Mouse (Mus musculus) embryonic facial prominence, embryonic 11.5 days (tissue): ENCODE measurements at regions not wholly inside any gene's neighbourhood (a gene's known extent, or its start where the extent isn't known, plus 50 kb on each side); places are given as distances from the start of the nearest gene placed in this dataset.
"Not testable (repeated sequence)": the region's sequence is repeated elsewhere in the genome, so short reads cannot be mapped to it uniquely, and the experiment has no call there.

Experiments used
- ATAC-seq: fragments of 200-750 bp; cut with Nextera tagmentation; replicated peaks from 2 replicates; pipeline ENCODE4 v1.8.0; 2017; ENCODE audit warnings: low read depth; ENCODE audit not compliant: insufficient number of reproducible peaks, low FRiP score, low TSS enrichment
- DNase-seq: peaks from one replicate; pipeline ENCODE4 v3.0.0-alpha.2; 2015; ENCODE audit warnings: low spot score
- H3K27ac ChIP-seq: fragments of 300-500 bp; sonication (generic); replicated peaks from 2 replicates; pipeline ENCODE4 v1.5.1; 2014; ENCODE audit warnings: mild to moderate bottlenecking, low read depth, low read length, control low read depth
- H3K27me3 ChIP-seq: fragments of 300-500 bp; sonication (generic); 2 replicates; pipeline ENCODE4 v1.6.1; 2014; ENCODE audit warnings: mild to moderate bottlenecking, low read length, moderate library complexity, mixed read lengths; ENCODE audit not compliant: control insufficient read depth, insufficient read depth
- H3K36me3 ChIP-seq: fragments of 300-500 bp; sonication (generic); replicated peaks from 2 replicates; pipeline ENCODE4 v1.6.1; 2014; ENCODE audit warnings: low read depth, mild to moderate bottlenecking, low read length, moderate library complexity, mixed read lengths; ENCODE audit not compliant: control insufficient read depth, insufficient read depth
- H3K4me1 ChIP-seq: fragments of 300-500 bp; sonication (generic); 2 replicates; pipeline ENCODE4 v1.6.1; 2014; ENCODE audit warnings: low read length, mixed read lengths; ENCODE audit not compliant: control insufficient read depth, insufficient read depth
- H3K4me2 ChIP-seq: fragments of 300-500 bp; sonication (generic); 2 replicates; pipeline ENCODE4 v1.6.1; 2014; ENCODE audit warnings: low read depth, mild to moderate bottlenecking, control low read depth, low read length, moderate library complexity
- H3K4me3 ChIP-seq: fragments of 300-500 bp; sonication (generic); 2 replicates; pipeline ENCODE4 v1.5.1; 2014; ENCODE audit warnings: low read depth, low read length, control low read depth
- H3K9ac ChIP-seq: fragments of 300-500 bp; sonication (generic); replicated peaks from 2 replicates; pipeline ENCODE4 v1.6.1; 2014; ENCODE audit warnings: mild to moderate bottlenecking, control low read depth, low read length
- H3K9me3 ChIP-seq: fragments of 300-500 bp; sonication (generic); replicated peaks from 2 replicates; pipeline ENCODE4 v1.6.1; 2016; ENCODE audit warnings: mild to moderate bottlenecking, low read length, inconsistent platforms, mixed read lengths; ENCODE audit not compliant: control insufficient read depth
- WGBS: fragments of 180-500 bp; shearing (Covaris S2); extraction: QIAGEN DNeasy Blood & Tissue Kit; methylation state at CpG from one replicate; pipeline ENCODE4 v1.1.7; 2014; 5-methylcytosine and 5-hydroxymethylcytosine counted together

- no peak overlapping the region for H3K4me3 ChIP-seq
- H3K27me3 ChIP-seq, result no peaks in the 10 kb centered on the region
- no peak for ATAC-seq
- WGBS, result 67% methylated on average over 2 of the region's 2 CpGs
- no peak for DNase-seq
- no peak overlapping the region for H3K4me2 ChIP-seq
- no peaks in the 10 kb centered on the region for H3K9me3 ChIP-seq
- H3K4me1 ChIP-seq, result no peaks in the 10 kb centered on the region
- H3K27ac ChIP-seq, result no peak overlapping the region
- H3K9ac ChIP-seq, result no peak overlapping the region
- H3K36me3 ChIP-seq, result no peaks in the 10 kb centered on the region
These were observed 78.1 kb upstream of the Xcl1 start for GRCm38 (mm10) chr1:165013428-165013827.

GRCm38 (mm10) chr1:165012376-165012775, 77.0 kb upstream of the Xcl1 start:
- H3K4me1 ChIP-seq, result no peaks in the 10 kb centered on the region
- no peak overlapping the region for H3K27ac ChIP-seq
- ATAC-seq (no peak), DNase-seq (no peak)
- H3K36me3 ChIP-seq, result no peaks in the 10 kb centered on the region
- H3K4me3 ChIP-seq, result no peak overlapping the region
- no peak overlapping the region for H3K9ac ChIP-seq
- H3K4me2 ChIP-seq, result no peak overlapping the region
- 65% methylated on average over 3 of the region's 3 CpGs for WGBS
- H3K9me3 ChIP-seq, result no peaks in the 10 kb centered on the region
- no peaks in the 10 kb centered on the region for H3K27me3 ChIP-seq

GRCm38 (mm10) chr1:164999515-164999914, 64.2 kb upstream of the Xcl1 start:
- DNase-seq (no peak), ATAC-seq (no peak)
- Histone ChIP-seq H3K4me2 (no peak overlapping the region), H3K4me3 (no peak overlapping the region), H3K9me3 (no peaks in the 10 kb centered on the region), H3K36me3 (no peaks in the 10 kb centered on the region), H3K4me1 (no peaks in the 10 kb centered on the region), H3K27me3 (no peaks in the 10 kb centered on the region), H3K27ac (no peak overlapping the region), H3K9ac (no peak overlapping the region)
- 68% methylated on average over 10 of the region's 10 CpGs for WGBS

- Histone ChIP-seq H3K27ac (no peak overlapping the region), H3K4me1 (no peaks in the 10 kb centered on the region), H3K36me3 (no peaks in the 10 kb centered on the region), H3K9ac (no peak overlapping the region), H3K9me3 (no peaks in the 10 kb centered on the region), H3K27me3 (no peaks in the 10 kb centered on the region), H3K4me3 (no peak overlapping the region), H3K4me2 (no peak overlapping the region)
- WGBS, result 85% methylated on average over 3 of the region's 3 CpGs
- ATAC-seq (no peak), DNase-seq (no peak)
These were observed 63.3 kb upstream of the Xcl1 start for GRCm38 (mm10) chr1:164998621-164999020.

- DNase-seq (no peak), ATAC-seq (no peak)
- no peaks in the 10 kb centered on the region for H3K27me3 ChIP-seq
- no peak overlapping the region for H3K4me2 ChIP-seq
- no peaks in the 10 kb centered on the region for H3K4me1 ChIP-seq
- H3K9me3 ChIP-seq, result no peaks in the 10 kb centered on the region
- 55% methylated on average over 5 of the region's 5 CpGs for WGBS
- no peaks in the 10 kb centered on the region for H3K36me3 ChIP-seq
- no peak overlapping the region for H3K9ac ChIP-seq
- no peak overlapping the region for H3K27ac ChIP-seq
- no peak overlapping the region for H3K4me3 ChIP-seq
These were observed 62.3 kb upstream of the Xcl1 start for GRCm38 (mm10) chr1:164997660-164998059.

- DNase-seq, result no peak
- H3K4me2 ChIP-seq, result no peak overlapping the region
- H3K4me3 ChIP-seq, result no peak overlapping the region
- no peaks in the 10 kb centered on the region for H3K27me3 ChIP-seq
- H3K9me3 ChIP-seq, result no peaks in the 10 kb centered on the region
- 0 out of 2 replicates have a peak, but pooled peaks have one; percentile 14 for ATAC-seq
- H3K4me1 ChIP-seq, result no peaks in the 10 kb centered on the region
- H3K27ac ChIP-seq, result no peak overlapping the region
- 34% methylated on average over 6 of the region's 6 CpGs for WGBS
- H3K9ac ChIP-seq, result no peak overlapping the region
- no peaks in the 10 kb centered on the region for H3K36me3 ChIP-seq
These were observed 58.9 kb upstream of the Xcl1 start for GRCm38 (mm10) chr1:164994247-164994660.

- H3K4me3 ChIP-seq, H3K36me3 ChIP-seq, H3K27ac ChIP-seq, H3K9ac ChIP-seq, H3K27me3 ChIP-seq, H3K4me1 ChIP-seq, DNase-seq, H3K4me2 ChIP-seq, H3K9me3 ChIP-seq, ATAC-seq: not testable (repeated sequence)
These were observed 58.0 kb upstream of the Xcl1 start for GRCm38 (mm10) chr1:164993175-164993875.

- ATAC-seq, result no peak
- no peak overlapping the region for H3K27ac ChIP-seq
- no peak overlapping the region for H3K9ac ChIP-seq
- WGBS, result 80% methylated on average over 1 of the region's 1 CpGs
- H3K9me3 ChIP-seq, result no peaks in the 10 kb centered on the region
- DNase-seq, result no peak
- no peaks in the 10 kb centered on the region for H3K4me1 ChIP-seq
- H3K4me2 ChIP-seq, result no peak overlapping the region
- H3K4me3 ChIP-seq, result no peak overlapping the region
- no peaks in the 10 kb centered on the region for H3K36me3 ChIP-seq
- H3K27me3 ChIP-seq, result no peaks in the 10 kb centered on the region
These were observed 53.7 kb upstream of the Xcl1 start for GRCm38 (mm10) chr1:164988982-164989381.
